Mouse (Mus musculus) lung, embryonic 14.5 days (tissue): ENCODE data around the gene Fbxo42. TPM values are rescaled to one million over a fixed set of nuclear protein-coding genes. Genes with fewer than 3 reads are reported as not detected.
A peak's percentile ranks its signal among the peaks of the same experiment; 100 is the strongest.
"Not testable (repeated sequence)": the region's sequence is repeated elsewhere in the genome, so short reads cannot be mapped to it uniquely, and the experiment has no call there.

Experiments used
- ATAC-seq: fragments of 200-750 bp; cut with Nextera tagmentation; 2 replicates; pipeline ENCODE4 v1.8.0; 2017; ENCODE audit warnings: mild to moderate bottlenecking, moderate TSS enrichment, moderate library complexity; ENCODE audit not compliant: insufficient read depth
- DNase-seq: peaks from one replicate; pipeline ENCODE4 v3.0.0-alpha.2; 2015
- H3K27ac ChIP-seq: fragments of 300-500 bp; sonication (generic); 2 replicates; pipeline ENCODE4 v1.5.1; 2014; ENCODE audit warnings: low read depth, mild to moderate bottlenecking, moderate library complexity
- H3K27me3 ChIP-seq: fragments of 300-500 bp; sonication (generic); 2 replicates; pipeline ENCODE4 v1.6.1; 2014; ENCODE audit warnings: low read length, control low read depth; ENCODE audit not compliant: insufficient read depth
- H3K36me3 ChIP-seq: fragments of 300-500 bp; sonication (generic); 2 replicates; pipeline ENCODE4 v1.6.1; 2014; ENCODE audit warnings: control low read depth; ENCODE audit not compliant: insufficient read depth
- H3K4me1 ChIP-seq: fragments of 300-500 bp; sonication (generic); 2 replicates; pipeline ENCODE4 v1.6.1; 2014; ENCODE audit warnings: antibody characterized with exemption, control low read depth; ENCODE audit not compliant: insufficient read depth
- H3K4me2 ChIP-seq: fragments of 300-500 bp; sonication (generic); 2 replicates; pipeline ENCODE4 v1.6.1; 2014; ENCODE audit warnings: mild to moderate bottlenecking
- H3K4me3 ChIP-seq: fragments of 300-500 bp; sonication (generic); 2 replicates; pipeline ENCODE4 v1.5.1; 2014; ENCODE audit warnings: low read depth, low read length
- H3K9ac ChIP-seq: fragments of 300-500 bp; sonication (generic); 2 replicates; pipeline ENCODE4 v1.6.1; 2014
- H3K9me3 ChIP-seq: fragments of 300-500 bp; sonication (generic); 2 replicates; pipeline ENCODE4 v1.6.1; 2016; ENCODE audit warnings: low read depth, low read length, control low read depth
- CTCF ChIP-seq: IDR thresholded peaks from 2 replicates; pipeline ENCODE4 v1.5.1; 2016; ENCODE audit warnings: antibody characterized with exemption, low read depth
- WGBS: fragments of 180-500 bp; shearing (Covaris S2); extraction: QIAGEN DNeasy Blood & Tissue Kit; methylation state at CpG from one replicate; pipeline ENCODE4 v1.1.7; 2014; 5-methylcytosine and 5-hydroxymethylcytosine counted together
- polyA plus RNA-seq: library from polyadenylated mRNA; unstranded; fragments of >200 nt; fragmentation: Nextera tagmentation; extraction: Ambion mirVana; gene quantifications from 2 replicates; pipeline ENCODE4 v1.2.1, GENCODE M21; 2014

The Fbxo42 gene
- polyA plus RNA-seq, 1 experiment from 2014 or later: 28.6 TPM

DNA sequence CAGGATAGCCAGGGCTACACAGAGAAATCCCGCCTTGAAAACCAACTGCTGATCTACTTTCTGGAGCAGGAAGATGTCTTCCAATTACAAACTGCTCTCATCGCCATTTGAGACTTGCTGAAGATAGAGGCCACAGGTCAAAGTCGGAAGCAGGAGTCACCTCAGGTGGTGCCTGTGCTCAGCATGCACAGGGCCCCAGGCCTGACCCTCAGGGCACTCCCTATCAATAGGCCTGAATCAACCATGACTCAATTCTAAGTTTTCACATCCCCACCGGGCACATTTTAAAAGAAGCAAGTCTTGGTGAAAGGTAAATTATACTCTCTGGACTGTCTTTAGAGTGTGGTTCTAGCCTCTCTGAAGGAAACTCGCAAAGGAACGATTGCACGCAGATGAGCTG, 11.6 kb upstream of the Fbxo42 start:
- Histone ChIP-seq H3K27me3 (no peaks in the 10 kb centered on the region), H3K9me3 (no peaks in the 10 kb centered on the region), H3K4me3 (no peak overlapping the region), H3K36me3 (peaks cover 23% of the 10 kb centered on the region), H3K4me2 (no peak overlapping the region), H3K9ac (no peak overlapping the region), H3K4me1 (peaks cover 45% of the 10 kb centered on the region), H3K27ac (peak overlapping the region; percentile 18; the same call in 1 of the 2 replicates)
- no peak for ATAC-seq
- WGBS: 80% methylated on average over 7 of the region's 7 CpGs
- no peak for TF ChIP-seq CTCF
- no peak for DNase-seq

DNA sequence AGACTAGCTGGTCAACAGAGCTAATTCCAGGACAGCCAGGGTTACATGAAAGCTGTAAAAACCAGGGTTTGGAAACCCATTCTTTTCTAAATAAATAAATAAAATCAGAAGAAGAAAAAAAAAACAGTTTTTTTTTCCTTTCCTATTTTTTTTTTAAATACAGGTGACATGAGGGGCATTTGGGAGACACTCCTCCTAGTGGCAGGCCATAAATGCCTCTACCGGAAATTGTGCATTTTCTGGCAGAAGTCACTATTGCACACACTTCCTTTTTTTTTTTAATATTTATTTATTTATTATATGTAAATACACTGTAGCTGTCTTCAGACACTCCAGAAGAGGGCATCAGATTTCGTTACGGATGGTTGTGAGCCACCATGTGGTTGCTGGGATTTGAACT, 10.0 kb upstream of the Fbxo42 start:
- WGBS: 35% methylated on average over 3 of the region's 3 CpGs
- H3K4me1 ChIP-seq: peaks cover 42% of the 10 kb centered on the region
- not testable (repeated sequence) for H3K9ac ChIP-seq

DNA sequence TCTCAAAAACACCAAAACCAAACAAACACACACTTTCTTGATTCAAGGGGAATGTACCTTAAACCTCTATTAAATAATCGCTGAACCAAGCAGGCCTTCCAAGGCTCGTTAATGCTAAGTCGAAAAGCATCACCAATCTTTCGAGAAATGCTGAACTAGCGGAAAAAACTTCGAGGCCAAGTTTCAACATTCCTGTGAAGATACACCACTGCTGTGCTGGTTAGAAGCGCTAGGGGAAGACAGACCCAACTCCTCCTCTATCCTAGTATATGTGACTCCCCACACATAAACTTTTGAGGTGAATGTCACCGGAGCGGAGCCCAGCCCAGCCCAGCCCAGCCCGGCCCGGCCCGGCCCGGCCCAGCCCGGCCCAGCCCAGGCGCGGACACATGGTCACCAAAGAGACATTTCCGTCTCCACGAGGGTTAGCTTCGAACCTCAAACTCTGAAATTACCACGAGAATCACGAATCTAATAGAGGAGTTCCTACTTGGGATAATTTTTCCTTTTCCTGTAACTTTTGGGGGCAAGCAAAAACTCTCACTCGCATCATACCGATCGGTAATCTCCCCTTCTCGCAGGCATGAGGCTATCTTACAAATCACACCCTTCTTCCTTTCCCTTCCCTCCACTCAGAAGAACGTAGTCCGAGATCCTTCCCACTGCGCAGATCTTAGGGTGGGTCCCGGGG, 9.1 kb upstream of the Fbxo42 start:
- H3K4me3 ChIP-seq: peak overlapping the region; percentile 91
- H3K4me2 ChIP-seq: peak overlapping the region; percentile 82
- ATAC-seq (peak; percentile 16), DNase-seq (peak; percentile 81)
- H3K27me3 ChIP-seq: no peaks in the 10 kb centered on the region
- peak overlapping the region; percentile 96 for H3K27ac ChIP-seq
- peak overlapping the region; percentile 71 for H3K9ac ChIP-seq
- WGBS: 1% methylated on average over 29 of the region's 29 CpGs
- H3K36me3 ChIP-seq: peaks cover 17% of the 10 kb centered on the region; the same call in 1 of the 2 replicates
- no peaks in the 10 kb centered on the region for H3K9me3 ChIP-seq
- TF ChIP-seq CTCF: peak; percentile 33; the same call in 1 of the 2 replicates
- H3K4me1 ChIP-seq: peaks cover 36% of the 10 kb centered on the region

More for the DNA sequence above, 10.0 kb upstream of the Fbxo42 start:
- not testable (repeated sequence) for ATAC-seq, DNase-seq, H3K9me3 ChIP-seq, H3K27me3 ChIP-seq, H3K27ac ChIP-seq
- Histone ChIP-seq H3K4me2 (peak overlapping the region; percentile 82), H3K36me3 (peaks cover 17% of the 10 kb centered on the region; the same call in 1 of the 2 replicates), H3K4me3 (peak overlapping the region; percentile 91; the same call in 1 of the 2 replicates)

DNA sequence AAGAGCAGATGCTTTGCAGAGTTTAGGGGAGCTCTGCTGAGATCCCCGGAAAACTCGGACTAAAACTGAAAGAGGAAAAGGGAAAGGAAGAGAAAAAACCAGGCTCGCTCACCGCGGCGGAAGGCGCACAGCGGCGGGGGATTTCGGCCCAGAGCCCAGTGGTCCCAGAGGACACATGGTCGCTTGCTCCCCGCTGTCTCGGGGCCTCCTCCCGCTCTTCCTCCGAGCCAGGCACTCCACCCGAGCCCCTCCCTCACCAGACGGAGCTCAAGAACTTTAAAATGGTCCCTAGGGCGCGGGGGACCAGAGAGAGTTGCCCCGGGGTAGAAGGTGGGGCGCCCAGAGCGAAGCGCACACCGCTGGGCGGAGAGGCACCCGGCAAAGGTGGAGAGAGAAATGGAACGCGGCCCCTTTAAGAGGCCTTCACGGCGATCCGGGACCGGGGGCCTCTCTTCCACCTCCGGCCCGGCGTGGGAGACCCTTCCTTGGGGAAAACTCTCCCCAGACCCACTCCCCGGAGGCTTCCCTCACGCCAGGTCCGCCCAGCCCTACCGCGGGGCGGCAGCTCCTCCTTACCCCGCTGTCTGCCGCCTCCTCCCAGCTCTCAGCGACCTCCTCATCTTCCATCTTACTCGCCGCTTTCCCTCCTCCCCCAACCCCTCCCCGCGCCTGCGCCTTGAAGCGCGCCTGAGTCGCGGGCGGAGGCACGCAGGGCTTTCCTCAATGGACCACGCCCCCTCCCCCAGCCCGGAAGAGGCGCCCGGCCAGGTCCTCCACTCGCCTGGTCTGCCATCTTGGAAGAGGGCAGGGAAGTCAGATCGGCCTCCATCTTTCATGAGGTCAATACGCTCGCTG, 8.4 kb upstream of the Fbxo42 start, which contains the start of gene Szrd1:
Gene Szrd1 (minus strand): TSS at position 660 of the 855 bp plus-strand sequence.
- peak within 1 kb of the TSS; percentile 91 for H3K4me3 ChIP-seq
- H3K9me3 ChIP-seq: no peaks in the 10 kb centered on the region
- H3K27me3 ChIP-seq: no peaks in the 10 kb centered on the region
- WGBS: under 1% methylated on average over 63 of the region's 63 CpGs
- H3K4me2 ChIP-seq: peak within 1 kb of the TSS; percentile 82
- H3K4me1 ChIP-seq: peaks cover 31% of the 10 kb centered on the region
- DNase-seq: peak; percentile 98
- peak; percentile 91 for ATAC-seq
- peak within 1 kb of the TSS; percentile 71 for H3K9ac ChIP-seq
- no peak for TF ChIP-seq CTCF
- peak within 1 kb of the TSS; percentile 96 for H3K27ac ChIP-seq
- peaks cover 13% of the 10 kb centered on the region; the same call in 1 of the 2 replicates for H3K36me3 ChIP-seq

DNA sequence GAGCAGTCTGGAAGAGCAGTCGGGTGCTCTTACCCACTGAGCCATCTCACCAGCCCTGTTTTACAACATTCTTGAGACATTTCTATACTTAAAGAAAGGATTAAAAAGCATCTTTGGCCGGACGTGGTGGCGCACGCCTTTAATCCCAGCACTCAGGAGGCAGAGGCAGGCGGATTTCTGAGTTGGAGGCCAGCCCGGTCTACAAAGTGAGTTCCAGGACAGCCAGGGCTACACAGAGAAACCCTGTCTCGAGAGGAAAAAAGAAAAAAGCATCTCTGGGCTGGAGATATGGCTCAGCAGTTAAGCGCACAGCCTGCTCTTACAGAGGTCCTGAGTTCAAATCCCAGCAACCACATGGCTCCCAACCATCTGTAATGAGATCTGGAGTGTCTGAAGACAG, 7.4 kb upstream of the Fbxo42 start:
- H3K4me2 ChIP-seq, H3K4me3 ChIP-seq, H3K27me3 ChIP-seq, H3K9ac ChIP-seq, ATAC-seq, DNase-seq, H3K27ac ChIP-seq, H3K9me3 ChIP-seq, H3K36me3 ChIP-seq: not testable (repeated sequence)
- WGBS: 83% methylated on average over 9 of the region's 9 CpGs
- peaks cover 23% of the 10 kb centered on the region for H3K4me1 ChIP-seq

DNA sequence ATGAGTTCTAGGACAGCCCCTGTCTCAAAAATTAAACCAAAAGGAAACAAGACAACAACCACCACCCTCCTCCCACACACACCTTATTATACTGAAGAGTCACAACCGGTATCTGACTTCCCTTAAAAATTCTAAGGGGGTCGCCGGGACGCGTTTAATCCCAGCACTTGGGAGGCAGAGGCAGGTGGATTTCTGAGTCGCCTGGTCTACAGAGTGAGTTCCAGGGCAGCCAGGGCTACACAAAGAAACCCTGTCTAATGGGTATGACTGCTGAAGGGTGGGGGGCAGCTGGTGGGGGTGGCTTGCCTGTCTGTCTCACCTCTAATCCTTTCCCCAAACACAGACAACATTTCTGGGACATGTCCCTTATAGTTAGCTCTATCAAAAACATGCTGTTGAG, 6.7 kb upstream of the Fbxo42 start:
- Histone ChIP-seq H3K4me1 (peaks cover 23% of the 10 kb centered on the region), H3K4me2 (no peak overlapping the region), H3K27me3 (no peaks in the 10 kb centered on the region), H3K27ac (no peak overlapping the region), H3K36me3 (0 out of 2 replicates have a peak, but pooled peaks cover 7% of the 10 kb centered on the region), H3K4me3 (no peak overlapping the region), H3K9me3 (no peaks in the 10 kb centered on the region), H3K9ac (no peak overlapping the region)
- 91% methylated on average over 6 of the region's 6 CpGs for WGBS
- DNase-seq: no peak
- no peak for TF ChIP-seq CTCF
- no peak for ATAC-seq
